Mouse (Mus musculus): ENCODE measurements around the gene Tmod2. TPM values are rescaled to one million over a fixed set of nuclear protein-coding genes. Genes with fewer than 3 reads are reported as not detected.

The Tmod2 gene
- total and polyA plus RNA-seq, 3 experiments: not detected

DNA sequence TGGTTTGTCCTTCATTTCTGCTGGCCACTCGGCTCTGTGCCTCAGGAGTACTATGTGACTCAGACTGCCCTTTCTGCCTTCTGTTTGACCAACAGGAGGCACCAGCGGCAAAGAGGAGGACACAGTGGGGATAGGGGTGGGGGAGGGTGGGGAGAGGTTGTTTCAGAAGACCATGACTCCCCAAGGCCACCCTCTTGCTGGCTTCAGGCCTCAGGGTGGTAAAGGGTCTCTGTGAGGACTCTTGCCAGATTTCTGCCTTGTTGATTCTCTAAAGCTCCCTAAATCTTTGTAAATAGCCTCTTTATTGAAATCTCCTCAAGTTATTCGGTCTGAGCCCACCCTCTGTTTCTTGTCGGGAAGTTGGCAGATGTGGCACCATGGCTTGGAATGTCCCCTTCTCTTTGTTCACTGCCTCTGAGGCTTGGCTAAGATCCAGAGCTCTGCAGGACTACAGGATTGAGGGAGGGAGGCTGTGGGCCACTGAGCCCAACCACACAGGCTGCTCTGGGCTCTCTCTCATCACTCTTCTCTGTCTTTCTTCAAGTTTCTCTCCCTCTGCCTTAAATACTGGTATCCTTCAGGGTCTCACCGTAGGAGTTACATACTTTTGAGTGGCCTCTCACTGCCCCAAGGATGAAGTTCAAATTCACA is 11.8 kb downstream of the Tmod2 start:
- no peak for DNase-seq (ENCODE audit: low read depth, low spot score)
- no peak overlapping the region for H3K27ac ChIP-seq (ENCODE audit: control insufficient read depth, low read depth, low read length)
- no peak overlapping the region for H3K9ac ChIP-seq (ENCODE audit: control insufficient read depth, low read depth, low read length, poor library complexity, severe bottlenecking)
- H3K79me2 ChIP-seq (ENCODE audit: control insufficient read depth, insufficient read depth, low read length, poor library complexity): no peaks in the 10 kb centered on the region
- no peak for TF ChIP-seq TBP (IDR thresholded peaks at IDR 0.05; ENCODE audit: low read depth, low read length)
- no peak for TF ChIP-seq POLR2A (IDR thresholded peaks at IDR 0.05; ENCODE audit: control insufficient read depth in 1 of 2, insufficient read depth in 1 of 2, low read depth in 1 of 2, low read length in 2 of 2, poor library complexity in 1 of 2)
- no peak for TF ChIP-seq POLR2AphosphoS2 (IDR thresholded peaks at IDR 0.05; ENCODE audit: low read length)
- no peak for TF ChIP-seq TAL1 (IDR thresholded peaks at IDR 0.05; ENCODE audit: low read length)
- H3K9me3 ChIP-seq (replicated peaks; ENCODE audit: insufficient read depth, low read length): no peaks in the 10 kb centered on the region
- H3K36me3 ChIP-seq (ENCODE audit: control insufficient read depth in 1 of 2, insufficient read depth in 2 of 2, low read length in 2 of 2): no peaks in the 10 kb centered on the region
- no peaks in the 10 kb centered on the region for H3K4me1 ChIP-seq (ENCODE audit: control insufficient read depth in 1 of 2, insufficient read depth in 2 of 2, low read length in 2 of 2)
- peaks cover 0 to 2% of the 10 kb centered on the region in 2 experiments; a peak in 2 of 4 replicates for H3K27me3 ChIP-seq (ENCODE audit: control insufficient read depth in 1 of 2, insufficient read depth in 2 of 2, low read length in 2 of 2)
- H3K4me3 ChIP-seq (ENCODE audit: control insufficient read depth in 1 of 2, insufficient read depth in 1 of 2, low read depth in 2 of 2, low read length in 2 of 2): no peak overlapping the region

DNA sequence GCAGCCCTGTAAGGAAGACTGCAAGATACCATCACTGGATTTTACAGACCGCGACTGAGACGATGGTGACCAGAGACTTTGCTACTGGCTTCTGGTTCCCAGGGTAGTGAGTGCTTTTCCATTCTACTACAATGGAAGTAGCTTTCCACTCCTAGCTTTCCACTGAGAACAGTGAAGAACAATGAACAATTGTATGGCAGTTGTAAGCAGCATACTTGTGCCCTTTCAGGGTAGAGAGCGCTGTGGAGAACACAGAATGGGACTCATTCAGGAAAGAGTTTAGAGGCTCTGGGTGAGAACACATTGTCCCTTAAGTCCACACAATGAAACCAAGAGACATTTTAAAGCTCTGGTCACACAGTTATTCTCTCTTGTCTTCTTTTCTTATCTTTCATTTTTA is 13.5 kb downstream of the Tmod2 start:
- Histone ChIP-seq H3K4me1 (ENCODE audit: control insufficient read depth in 1 of 2, insufficient read depth in 2 of 2, low read length in 2 of 2) (no peaks in the 10 kb centered on the region), H3K27ac (ENCODE audit: control insufficient read depth, low read depth, low read length) (no peak overlapping the region), H3K27me3 (ENCODE audit: control insufficient read depth in 1 of 2, insufficient read depth in 2 of 2, low read length in 2 of 2) (peaks cover 0 to 3% of the 10 kb centered on the region in 2 experiments; a peak in 2 of 4 replicates), H3K4me3 (ENCODE audit: control insufficient read depth in 1 of 2, insufficient read depth in 1 of 2, low read depth in 2 of 2, low read length in 2 of 2) (no peak overlapping the region), H3K9ac (ENCODE audit: control insufficient read depth, low read depth, low read length, poor library complexity, severe bottlenecking) (no peak overlapping the region), H3K36me3 (ENCODE audit: control insufficient read depth in 1 of 2, insufficient read depth in 2 of 2, low read length in 2 of 2) (no peaks in the 10 kb centered on the region), H3K9me3 (replicated peaks; ENCODE audit: insufficient read depth, low read length) (no peaks in the 10 kb centered on the region), H3K79me2 (ENCODE audit: control insufficient read depth, insufficient read depth, low read length, poor library complexity) (no peaks in the 10 kb centered on the region)
- no peak for TF ChIP-seq USF2 (IDR thresholded peaks at IDR 0.05; ENCODE audit: borderline replicate concordance in 1 of 2, insufficient read depth in 1 of 2, low read depth in 1 of 2, low read length in 2 of 2)
- no peak for TF ChIP-seq GABPA (IDR thresholded peaks at IDR 0.05; ENCODE audit: low read depth, low read length)
- TF ChIP-seq USF1 (IDR thresholded peaks at IDR 0.05; ENCODE audit: low read depth, low read length): no peak
- TF ChIP-seq MAX (IDR thresholded peaks at IDR 0.05; ENCODE audit: low read length): no peak
- no peak for TF ChIP-seq E2F4 (IDR thresholded peaks at IDR 0.05; ENCODE audit: borderline replicate concordance, low read depth, low read length)
- no peak for TF ChIP-seq UBTF (IDR thresholded peaks at IDR 0.05; ENCODE audit: borderline replicate concordance, insufficient read depth, low read depth, low read length)
- no peak for TF ChIP-seq MEF2A (IDR thresholded peaks at IDR 0.05; ENCODE audit: extremely low read depth, insufficient replicate concordance, low read depth, low read length, poor library complexity, severe bottlenecking)
- no peak for TF ChIP-seq MAZ (IDR thresholded peaks at IDR 0.05; ENCODE audit: low read depth, low read length)
- no peak for TF ChIP-seq NELFE (IDR thresholded peaks at IDR 0.05; ENCODE audit: low read depth, low read length)
- no peak for TF ChIP-seq CHD2 (IDR thresholded peaks at IDR 0.05; ENCODE audit: low read length)
- no peak for TF ChIP-seq MYB (IDR thresholded peaks at IDR 0.05; ENCODE audit: low read depth, low read length)
- TF ChIP-seq ETS1 (IDR thresholded peaks at IDR 0.05; ENCODE audit: low read depth, low read length): no peak
- TF ChIP-seq TCF12 (IDR thresholded peaks at IDR 0.05; ENCODE audit: low read depth, low read length): no peak
- TF ChIP-seq TBP (IDR thresholded peaks at IDR 0.05; ENCODE audit: low read depth, low read length): no peak
- no peak for TF ChIP-seq MAFK (IDR thresholded peaks at IDR 0.05; ENCODE audit: borderline replicate concordance, low read depth, low read length)
- TF ChIP-seq RCOR1 (IDR thresholded peaks at IDR 0.05; ENCODE audit: low read depth, low read length): no peak
- DNase-seq (ENCODE audit: low read depth, low spot score): no peak

All from MEL (cell line).